Mouse (Mus musculus) adrenal gland, postnatal 4 days (tissue): Measurements from ENCODE around the gene Apoc1. TPM values are rescaled to one million over a fixed set of nuclear protein-coding genes. Genes with fewer than 3 reads are reported as not detected.

ENCODE experiments used
- DNase-seq, 2 experiments: peaks; one replicate each; pipeline ENCODE4 v3.0.0; 2021 to 2022; ENCODE audit warnings: low spot score in 2 of 2, mixed read lengths in 2 of 2
- total RNA-seq, 2 experiments: library from RNA; stranded (reverse); gene quantifications; 2 replicates each; pipeline ENCODE4 v1.2.3; 2021

Gene Apoc1
- total RNA-seq, 2 experiments from 2014 or later, result 390 to 714 TPM

GRCm38 (mm10) chr7:19651063-19651786 lies 41.2 kb downstream of the Apoc1 start:
- no peak for DNase-seq

- no peak for DNase-seq
Observed at GRCm38 (mm10) chr7:19641223-19641622, 51.2 kb downstream of the Apoc1 start.

Other genes with a start within 250 kb of the Apoc1 start
- 10 to 100 TPM; 47.7 to 51.6 TPM for gene Mark4, start 233.8 kb downstream of the Apoc1 start, total RNA-seq
- gene Exoc3l2, start 229.3 kb downstream of the Apoc1 start, total RNA-seq, result 10 to 100 TPM; 26.7 to 28.7 TPM
- 1 to 10 TPM; 7.7 to 8.1 TPM for gene Bloc1s3, start 184.3 kb downstream of the Apoc1 start, total RNA-seq
- gene Trappc6a, start 184.3 kb downstream of the Apoc1 start, total RNA-seq, result 10 to 100 TPM; 67.0 to 76.7 TPM
- gene Nkpd1, start 174.8 kb downstream of the Apoc1 start, total RNA-seq, result under 1 TPM; 0.17 to 0.28 TPM
- gene Ppp1r37, start 129.6 kb downstream of the Apoc1 start, total RNA-seq, result 10 to 100 TPM; 66.7 to 67.1 TPM
- under 1 TPM; 0.25 to 0.39 TPM for gene Zfp296, start 115.4 kb downstream of the Apoc1 start, total RNA-seq
- 10 to 100 TPM; 67.0 to 68.8 TPM for gene Gemin7, start 115.1 kb downstream of the Apoc1 start, total RNA-seq
- 10 to 100 TPM; 74.3 to 79.6 TPM for gene Clasrp, start 88.2 kb downstream of the Apoc1 start, total RNA-seq
- gene Relb, start 63.2 kb downstream of the Apoc1 start, total RNA-seq, result 10 to 100 TPM; 22.3 to 23.8 TPM
- 100 to 1,000 TPM; 112 to 116 TPM for gene Clptm1, start 27.6 kb downstream of the Apoc1 start, total RNA-seq
- gene Apoc2, start 14.7 kb downstream of the Apoc1 start, total RNA-seq, result 10 to 100 TPM in 1 of 2 experiments, 1 to 10 TPM in 1; 3.0 to 81.8 TPM
- gene Gm44805, start 11.2 kb downstream of the Apoc1 start, total RNA-seq, result 1 to 10 TPM; 3.2 to 9.1 TPM
- 100 to 1,000 TPM in 1 of 2 experiments, 10 to 100 TPM in 1; 82.0 to 218 TPM for gene Apoc4, start 11.2 kb downstream of the Apoc1 start, total RNA-seq
- 1,000 to 10,000 TPM in 1 of 2 experiments, 100 to 1,000 TPM in 1; 636 to 2,003 TPM for gene Apoe, start 6.5 kb upstream of the Apoc1 start, total RNA-seq
- gene Tomm40, start 22.8 kb upstream of the Apoc1 start, total RNA-seq, result 100 to 1,000 TPM; 137 to 139 TPM
- gene Nectin2, start 57.8 kb upstream of the Apoc1 start, total RNA-seq, result 10 to 100 TPM; 72.0 to 80.6 TPM
- 10 to 100 TPM; 59.8 to 84.7 TPM for gene Bcam, start 78.4 kb upstream of the Apoc1 start, total RNA-seq
- gene Cblc, start 104.1 kb upstream of the Apoc1 start, total RNA-seq, result 1 to 10 TPM in 1 of 2 experiments, under 1 TPM in 1; 0.68 to 1.0 TPM
- gene Bcl3, start 130.1 kb upstream of the Apoc1 start, total RNA-seq, result 10 to 100 TPM in 1 of 2 experiments, 1 to 10 TPM in 1; 9.6 to 11.5 TPM
- not detected for gene Gm19345, start 159.3 kb upstream of the Apoc1 start, total RNA-seq
- under 1 TPM in 1 of 2 experiments, not detected in 1; 0.20 TPM for gene Ceacam16, start 168.6 kb upstream of the Apoc1 start, total RNA-seq
- not detected for gene Ceacam19, start 195.3 kb upstream of the Apoc1 start, total RNA-seq
- gene Pvr, start 228.5 kb upstream of the Apoc1 start, total RNA-seq, result 10 to 100 TPM; 21.6 to 22.0 TPM